Comparison of ENCODE assay signal across 14 mouse cellular contexts in the genomic region with DNA sequence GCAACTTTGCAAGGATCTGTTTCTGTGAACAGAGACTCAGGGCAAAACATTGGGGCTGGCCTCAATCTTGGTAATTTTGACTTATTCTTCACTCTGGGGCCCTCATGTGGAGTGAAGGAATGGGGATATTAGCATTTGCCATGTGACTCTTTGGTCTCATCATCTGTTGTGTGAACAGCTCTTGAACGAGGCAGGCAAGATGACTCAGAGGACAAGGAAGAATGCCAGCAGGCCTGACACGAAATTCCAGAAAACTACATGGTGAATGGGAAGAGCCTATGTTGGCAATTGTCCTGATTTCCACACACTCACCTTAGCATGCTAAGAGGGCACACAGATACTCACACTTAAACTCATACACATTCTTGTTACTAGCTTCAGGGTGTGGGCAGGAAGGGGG.
A peak's percentile ranks its signal among the peaks of the same experiment; 100 is the strongest.
DNase-seq lines count a peak whose midpoint lies in the region; ATAC-seq and TF ChIP-seq lines count a peak whose summit lies in the region.
"Had no signal": no experiment of that assay in that cellular context is flagged by ENCODE, and none has a peak within 500 bp of the region (broad histone marks: within the 10 kb centered on the region; RNA-seq: fewer than 3 reads in every experiment).

No protein-coding gene starts in this region.

- H3K79me2 ChIP-seq in heart, adult 2 months (replicated peaks; ENCODE audit: control insufficient read depth, insufficient read depth, low read length): no peaks in the 10 kb centered on the region

- H3K4me1 ChIP-seq in heart, adult 2 months (ENCODE audit: control insufficient read depth, insufficient read depth, low read length): no peaks in the 10 kb centered on the region
- H3K4me1 ChIP-seq: embryonic facial prominence, embryonic 10.5 days; limb, embryonic 13.5 days had no signal

- no peak for TF ChIP-seq CTCF in heart, adult 2 months (IDR thresholded peaks at IDR 0.05)
- peak; percentile 19 for TF ChIP-seq CTCF in Patski (IDR thresholded peaks at IDR 0.05)

- TF ChIP-seq POLR2A in heart, adult 2 months (IDR thresholded peaks at IDR 0.05; ENCODE audit: insufficient read depth, low read depth, low read length): no peak

- H3K36me3 ChIP-seq in heart, adult 2 months (ENCODE audit: control insufficient read depth, insufficient read depth, low read length): no peaks in the 10 kb centered on the region; the same call in 1 of the 2 replicates
- H3K36me3 ChIP-seq: embryonic facial prominence, embryonic 10.5 days; limb, embryonic 13.5 days; midbrain, embryonic 12.5 days; neural tube, embryonic 15.5 days had no signal

- ATAC-seq in Patski: peak; percentile 78
- ATAC-seq: forebrain, embryonic 13.5 days had no signal

- TF ChIP-seq EP300 in heart, adult 2 months (IDR thresholded peaks at IDR 0.05; ENCODE audit: insufficient read depth, low read depth, low read length): no peak

- intact Hi-C loops in heart, adult 2 months (cut with DNase I): no loop called here
- intact Hi-C loops in left cerebral cortex, postnatal 14 days (cut with DNase I): loop anchor here (10.0 kb wide), 1 partner anchor 427 kb away; no protein-coding TSS in a partner anchor

- 18% methylated on average over 2 of the region's 2 CpGs for WGBS in heart, adult 2 months

- in situ Hi-C loops in Patski (cut with MboI; ENCODE audit: low pct_unique_long_range_greater_than_20kb): no loop called here

- POLR2A ChIA-PET in Patski (lab: Charles Lee): no interaction called here

- CTCF ChIA-PET in Patski (lab: Charles Lee): interaction anchor here (1.4 kb wide), 1 partner anchor 436 kb away, joined by 5 read pairs; no protein-coding TSS in a partner anchor

- peak; percentile 54 for DNase-seq in heart, adult 11 months
- DNase-seq in heart, adult 2 months: no peak
- DNase-seq in left cerebral cortex, postnatal 14 days (ENCODE audit: low spot score in 2 of 2): peak; percentile 35 to 49
- DNase-seq in left cerebral cortex, adult 11 months (ENCODE audit: low spot score): no peak
- peak; percentile 35 for DNase-seq in Patski (ENCODE audit: low read depth, low spot score)
- peak; percentile 16 for DNase-seq in heart, postnatal 4 days
- DNase-seq in kidney, adult 8-10 months: no peak
- DNase-seq: kidney, postnatal 14 days; lung, adult 2 months had no signal

- no peaks in the 10 kb centered on the region for H3K27me3 ChIP-seq in heart, adult 2 months (ENCODE audit: control insufficient read depth, insufficient read depth, low read length)
- H3K27me3 ChIP-seq in Patski: no peaks in the 10 kb centered on the region
- H3K27me3 ChIP-seq: forebrain, embryonic 13.5 days; limb, embryonic 13.5 days; midbrain, embryonic 12.5 days; neural tube, embryonic 15.5 days had no signal

- no peak overlapping the region for H3K4me3 ChIP-seq in heart, adult 2 months
- H3K4me3 ChIP-seq: embryonic facial prominence, embryonic 10.5 days; forebrain, embryonic 13.5 days; limb, embryonic 13.5 days; midbrain, embryonic 12.5 days; neural tube, embryonic 15.5 days had no signal

- H3K27ac ChIP-seq in heart, adult 2 months: no peak overlapping the region
- H3K27ac ChIP-seq: embryonic facial prominence, embryonic 10.5 days; forebrain, embryonic 13.5 days; limb, embryonic 13.5 days; midbrain, embryonic 12.5 days; neural tube, embryonic 15.5 days had no signal

- no peak overlapping the region for H3K9ac ChIP-seq in heart, adult 2 months (ENCODE audit: low read depth, low read length)
- H3K9ac ChIP-seq: forebrain, embryonic 13.5 days; limb, embryonic 13.5 days; midbrain, embryonic 12.5 days; neural tube, embryonic 15.5 days had no signal

Comparison
In these comparisons a context has a peak if more than half of its experiments do, and no peak if none do; other contexts are left out.
1. DNase-seq: peak in heart, adult 11 months (single experiment), left cerebral cortex, postnatal 14 days (2 of 2), Patski (single experiment) and heart, postnatal 4 days (single experiment); none in heart, adult 2 months (0 of 2), left cerebral cortex, adult 11 months (single experiment) and kidney, adult 8-10 months (0 of 2).